Mouse (Mus musculus) heart, adult 2 months (tissue): ENCODE data around the gene Gm20388.

Source experiments
- CTCF ChIP-seq: fragments of 200-600 bp; IDR thresholded peaks from 2 replicates; pipeline ENCODE4 v1.8.1; 2022; ENCODE audit warnings: antibody characterized with exemption, mild to moderate bottlenecking, moderate library complexity
- EP300 ChIP-seq: fragments of 200-500 bp; IDR thresholded peaks from 2 replicates; pipeline ENCODE4 v1.6.1; 2011; ENCODE audit warnings: low read depth, low read length, control low read depth; ENCODE audit not compliant: insufficient read depth
- POLR2A ChIP-seq: fragments of 200-500 bp; IDR thresholded peaks from 2 replicates; pipeline ENCODE4 v1.6.1; 2011; ENCODE audit warnings: mild to moderate bottlenecking, low read depth, low read length, control low read depth; ENCODE audit not compliant: insufficient read depth

DNA sequence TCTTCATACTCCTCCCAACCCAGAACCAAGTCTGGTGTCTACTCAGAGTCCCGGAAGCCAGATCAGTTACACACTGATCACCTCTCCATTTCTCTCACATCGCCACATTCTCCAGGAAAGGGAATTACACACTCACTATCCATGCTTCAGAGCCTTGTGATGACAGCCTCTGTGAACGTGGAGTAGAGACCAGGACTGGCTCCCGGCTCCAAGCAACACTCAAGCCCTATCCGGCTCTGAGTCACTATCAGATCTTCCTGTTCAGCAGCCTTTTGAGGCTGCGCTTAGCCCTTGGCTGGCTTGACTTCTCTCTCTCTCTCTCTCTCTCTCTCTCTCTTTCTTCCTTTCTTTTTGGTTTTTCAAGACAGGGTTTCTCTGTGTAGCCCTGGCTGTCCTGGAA is 3962.7 kb downstream of the Gm20388 start:
- TF ChIP-seq POLR2A (no peak), CTCF (no peak), EP300 (no peak)
